Comparison of ENCODE assay signal across 7 mouse cellular contexts in the genomic region with DNA sequence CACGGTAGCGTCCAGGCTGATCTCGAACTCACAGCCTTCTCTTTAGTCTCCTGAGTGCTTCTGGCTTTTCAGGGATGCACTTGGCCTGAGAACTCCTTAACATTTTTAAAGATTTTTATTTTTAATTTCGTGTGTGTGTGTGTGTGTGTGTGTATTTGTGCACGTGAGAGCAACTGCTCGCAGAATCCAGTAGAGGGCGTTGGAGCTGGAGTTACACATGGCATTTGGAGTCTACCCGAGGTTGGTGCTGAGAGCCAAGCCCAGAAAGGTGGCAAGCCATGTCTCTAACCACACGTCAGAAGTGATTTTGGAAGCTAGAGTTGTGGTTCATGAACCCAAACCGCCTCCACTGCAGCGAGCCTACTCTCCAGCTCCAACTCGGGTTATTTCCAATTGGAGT. TPM values are rescaled to one million over a fixed set of nuclear protein-coding genes. Genes with fewer than 3 reads are reported as not detected.
DNase-seq lines count a peak whose midpoint lies in the region; ATAC-seq and TF ChIP-seq lines count a peak whose summit lies in the region.

No protein-coding gene starts in this region.

- ATAC-seq in hindbrain, postnatal 0 days = no peak

- WGBS in spleen, adult 2 months = 50% methylated on average over 12 of the region's 12 CpGs
- WGBS in hindbrain, postnatal 0 days = 53% methylated on average over 12 of the region's 12 CpGs

- H3K36me3 ChIP-seq in spleen, adult 2 months (ENCODE audit: control insufficient read depth, insufficient read depth, low read length) = peaks cover 8% of the 10 kb centered on the region
- H3K36me3 ChIP-seq in hindbrain, postnatal 0 days (ENCODE audit: insufficient read depth, low read length) = peaks cover 6% of the 10 kb centered on the region; the same call in 1 of the 2 replicates
- H3K36me3 ChIP-seq in myocyte (ENCODE audit: control insufficient read depth, insufficient read depth) = peaks cover 17% of the 10 kb centered on the region

- no peaks in the 10 kb centered on the region for H3K4me1 ChIP-seq in spleen, adult 2 months (ENCODE audit: control insufficient read depth, insufficient read depth, insufficient read length)
- H3K4me1 ChIP-seq in hindbrain, postnatal 0 days (ENCODE audit: insufficient read depth, low read length) = 0 out of 2 replicates have a peak, but pooled peaks cover 3% of the 10 kb centered on the region

- TF ChIP-seq CTCF in spleen, adult 2 months (IDR thresholded peaks at IDR 0.05; ENCODE audit: extremely low read depth, insufficient read depth, insufficient read length, insufficient replicate concordance) = no peak
- peak; percentile 39 for TF ChIP-seq CTCF in hindbrain, postnatal 0 days (IDR thresholded peaks at IDR 0.05; ENCODE audit: low read depth)

- DNase-seq in spleen, adult 2 months (ENCODE audit: low read depth in 1 of 2, low spot score in 2 of 2) = no peak
- DNase-seq in spleen, adult 12 weeks (ENCODE audit: low spot score) = no peak
- DNase-seq in c-Kit-positive CD71-positive TER-119-positive erythroid progenitor cells, embryonic 14.5 days (ENCODE audit: low spot score) = peak; percentile 34
- peak; percentile 37 for DNase-seq in hindbrain, postnatal 0 days (ENCODE audit: low spot score)
- DNase-seq in layer of hippocampus, postnatal 14 days (ENCODE audit: low spot score in 2 of 2) = no peak
- no peak for DNase-seq in gastrocnemius, adult 18-20 months (ENCODE audit: low spot score)

- H3ac ChIP-seq in myocyte (ENCODE audit: control insufficient read depth, insufficient read length) = peak overlapping the region; percentile 61

- H3K4me2 ChIP-seq in hindbrain, postnatal 0 days (ENCODE audit: low read depth, low read length) = peak overlapping the region; percentile 95
- H3K4me2 ChIP-seq in myocyte (ENCODE audit: low read depth) = peak overlapping the region; percentile 86

- no peak overlapping the region for H3K27ac ChIP-seq in spleen, adult 2 months (ENCODE audit: insufficient read depth, low read length)
- H3K27ac ChIP-seq in hindbrain, postnatal 0 days = peak overlapping the region; percentile 80

- peaks cover 18% of the 10 kb centered on the region for H3K79me2 ChIP-seq in myocyte (ENCODE audit: control insufficient read depth, insufficient read depth)

- H3K9me3 ChIP-seq in hindbrain, postnatal 0 days (ENCODE audit: low read length) = no peaks in the 10 kb centered on the region

- H3K27me3 ChIP-seq in spleen, adult 2 months (ENCODE audit: control insufficient read depth, insufficient read depth, low read length) = no peaks in the 10 kb centered on the region
- H3K27me3 ChIP-seq in hindbrain, postnatal 0 days (ENCODE audit: insufficient read depth, low read length) = no peaks in the 10 kb centered on the region
- no peaks in the 10 kb centered on the region for H3K27me3 ChIP-seq in myocyte (ENCODE audit: control insufficient read depth, insufficient read depth, insufficient read length)

- peak overlapping the region; percentile 90 for H3K9ac ChIP-seq in hindbrain, postnatal 0 days (replicated peaks; ENCODE audit: low read length)

- TF ChIP-seq POLR2A in spleen, adult 2 months (IDR thresholded peaks at IDR 0.05; ENCODE audit: low read depth, low read length) = no peak
- TF ChIP-seq POLR2A in myocyte (IDR thresholded peaks at IDR 0.05; ENCODE audit: insufficient read length, low read depth) = no peak

- peak overlapping the region; percentile 82 for H3K4me3 ChIP-seq in spleen, adult 2 months (ENCODE audit: extremely low read depth, insufficient read depth, insufficient read length)
- H3K4me3 ChIP-seq in hindbrain, postnatal 0 days (ENCODE audit: low read length) = peak overlapping the region; percentile 71
- H3K4me3 ChIP-seq in myocyte = peak overlapping the region; percentile 72

TF ChIP-seq in myocyte, 11 proteins besides CTCF, POLR2A, EP300 and RAD21:
- no peak for TF ChIP-seq E2F4 (IDR thresholded peaks at IDR 0.05; ENCODE audit: insufficient read depth)

RNA-seq across cellular contexts. Expression of gene Jagn1, which starts 0.7 kb away (rescaled TPM):
- polyA plus RNA-seq in spleen, adult 2 months (2012; rRNA removed) = 32.2 and 33.6 TPM in 2 replicates
- 48.6 and 57.9 TPM in 2 replicates for total RNA-seq in hindbrain, postnatal 0 days (2014; rRNA removed)
- 80.2 and 82.3 TPM in 2 replicates for polyA plus RNA-seq in hindbrain, postnatal 0 days (2015; fragmentation: Nextera tagmentation; extraction: Ambion mirVana)
- 92.7 TPM for polyA plus RNA-seq in myocyte (2012; fragmentation: generic; extraction: Trizol)
- 10 to 100 TPM; 45.6 to 53.3 TPM for total RNA-seq in layer of hippocampus, postnatal 14 days (2021)
- total RNA-seq in gastrocnemius, adult 18-20 months (2021) = 10 to 100 TPM; 28.2 to 28.9 TPM

RNA-seq across cellular contexts. Expression of gene Cidec, which starts 7.5 kb away (rescaled TPM):
- 4.7 and 7.8 TPM in 2 replicates for polyA plus RNA-seq in spleen, adult 2 months (2012; rRNA removed)
- not detected in 2 replicates for total RNA-seq in hindbrain, postnatal 0 days (2014; rRNA removed)
- not detected in 2 replicates for polyA plus RNA-seq in hindbrain, postnatal 0 days (2015; fragmentation: Nextera tagmentation; extraction: Ambion mirVana)
- not detected for polyA plus RNA-seq in myocyte (2012; fragmentation: generic; extraction: Trizol)
- not detected for total RNA-seq in layer of hippocampus, postnatal 14 days (2021)
- total RNA-seq in gastrocnemius, adult 18-20 months (2021) = 10 to 100 TPM in 1 of 2 experiments, 1 to 10 TPM in 1; 9.9 to 17.2 TPM

RNA-seq across cellular contexts. Expression of gene Il17re, which starts 15.2 kb away (rescaled TPM):
- 0.61 and 1.3 TPM in 2 replicates for polyA plus RNA-seq in spleen, adult 2 months (2012; rRNA removed)
- 0.10 TPM in 1 of 2 replicates, not detected in the other for total RNA-seq in hindbrain, postnatal 0 days (2014; rRNA removed)
- polyA plus RNA-seq in hindbrain, postnatal 0 days (2015; fragmentation: Nextera tagmentation; extraction: Ambion mirVana) = 0.48 and 0.75 TPM in 2 replicates
- not detected for polyA plus RNA-seq in myocyte (2012; fragmentation: generic; extraction: Trizol)
- total RNA-seq in layer of hippocampus, postnatal 14 days (2021) = under 1 TPM; 0.36 to 0.81 TPM
- total RNA-seq in gastrocnemius, adult 18-20 months (2021) = under 1 TPM; 0.26 to 0.30 TPM

RNA-seq across cellular contexts. Expression of gene Rpusd3, which starts 24.0 kb away (rescaled TPM):
- polyA plus RNA-seq in spleen, adult 2 months (2012; rRNA removed) = 29.2 and 53.2 TPM in 2 replicates
- total RNA-seq in hindbrain, postnatal 0 days (2014; rRNA removed) = 20.8 and 23.6 TPM in 2 replicates
- 24.2 and 27.3 TPM in 2 replicates for polyA plus RNA-seq in hindbrain, postnatal 0 days (2015; fragmentation: Nextera tagmentation; extraction: Ambion mirVana)
- 11.7 TPM for polyA plus RNA-seq in myocyte (2012; fragmentation: generic; extraction: Trizol)
- total RNA-seq in layer of hippocampus, postnatal 14 days (2021) = 10 to 100 TPM; 24.7 to 28.7 TPM
- total RNA-seq in gastrocnemius, adult 18-20 months (2021) = 10 to 100 TPM in 1 of 2 experiments, 1 to 10 TPM in 1; 9.2 to 11.1 TPM

RNA-seq across cellular contexts. Expression of gene Il17rc, which starts 28.1 kb away (rescaled TPM):
- 10.9 and 12.4 TPM in 2 replicates for polyA plus RNA-seq in spleen, adult 2 months (2012; rRNA removed)
- 7.3 and 9.0 TPM in 2 replicates for total RNA-seq in hindbrain, postnatal 0 days (2014; rRNA removed)
- 5.2 and 7.0 TPM in 2 replicates for polyA plus RNA-seq in hindbrain, postnatal 0 days (2015; fragmentation: Nextera tagmentation; extraction: Ambion mirVana)
- polyA plus RNA-seq in myocyte (2012; fragmentation: generic; extraction: Trizol) = 73.0 TPM
- 1 to 10 TPM; 3.4 to 3.8 TPM for total RNA-seq in layer of hippocampus, postnatal 14 days (2021)
- 1 to 10 TPM; 3.8 to 4.9 TPM for total RNA-seq in gastrocnemius, adult 18-20 months (2021)

Comparison
In these comparisons a context has a peak if more than half of its experiments do, and no peak if none do; other contexts are left out.
1. DNase-seq: peak in c-Kit-positive CD71-positive TER-119-positive erythroid progenitor cells, embryonic 14.5 days (single experiment) and hindbrain, postnatal 0 days (single experiment); none in spleen, adult 2 months (0 of 2), spleen, adult 12 weeks (single experiment), layer of hippocampus, postnatal 14 days (0 of 2) and gastrocnemius, adult 18-20 months (single experiment).
2. RNA of gene Cidec, which starts 7.5 kb away (total RNA-seq): 9.9 to 17.2 TPM in gastrocnemius, adult 18-20 months; not detected in layer of hippocampus, postnatal 14 days and not detected in hindbrain, postnatal 0 days; every median in the first group is over 10 times any median in the second.
3. Peak in every context shown above with its lines, with median percentiles within 50 percentile points of each other: H3K4me3 ChIP-seq.